Comparison of ENCODE assay signal across 16 mouse cellular contexts in the genomic region with DNA sequence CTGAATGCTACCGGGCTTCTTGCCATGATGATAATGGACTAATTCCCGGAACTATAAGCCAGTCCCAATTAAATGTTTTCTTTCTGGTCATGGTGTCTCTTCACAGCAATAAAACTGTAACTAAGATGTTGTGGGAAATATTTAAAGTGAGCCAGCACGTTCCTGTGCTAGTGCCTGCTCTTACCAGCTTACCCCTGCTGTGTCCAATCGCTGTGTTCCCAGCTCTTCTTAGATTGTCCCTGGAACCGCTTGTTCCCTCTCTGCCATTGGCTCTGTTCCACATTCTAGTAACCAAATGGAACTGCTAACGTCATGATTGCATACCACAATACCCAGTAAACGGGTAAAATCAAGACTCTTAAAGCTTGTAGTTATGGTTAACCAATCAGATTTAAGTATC.
"Had no signal": no experiment of that assay in that cellular context is flagged by ENCODE, and none has a peak within 500 bp of the region (broad histone marks: within the 10 kb centered on the region; RNA-seq: fewer than 3 reads in every experiment).

No protein-coding gene starts in this region.

- H3K4me1 ChIP-seq: neural tube, embryonic 13.5 days; neural tube, embryonic 15.5 days; stomach, embryonic 15.5 days had no signal

- H3K4me3 ChIP-seq: neural tube, embryonic 13.5 days; neural tube, embryonic 15.5 days; stomach, embryonic 15.5 days had no signal

- H3K9ac ChIP-seq: neural tube, embryonic 13.5 days; neural tube, embryonic 15.5 days; stomach, embryonic 15.5 days had no signal

- H3K36me3 ChIP-seq: neural tube, embryonic 13.5 days; neural tube, embryonic 15.5 days; stomach, embryonic 15.5 days had no signal

- H3K4me2 ChIP-seq: neural tube, embryonic 13.5 days; neural tube, embryonic 15.5 days; stomach, embryonic 15.5 days had no signal

- H3K9me3 ChIP-seq: neural tube, embryonic 13.5 days; neural tube, embryonic 15.5 days; stomach, embryonic 15.5 days had no signal

- DNase-seq: retina, postnatal 1 day; right cerebral cortex, adult 18-20 months; right cerebral cortex, postnatal 14 days; right cerebral cortex, postnatal 25 days; right cerebral cortex, postnatal 4 days; spleen, adult 18-20 months; thymus, adult 18-20 months; thymus, adult 2 months; thymus, postnatal 14 days; thymus, postnatal 25 days; thymus, postnatal 36 days; thymus, postnatal 4 days had no signal

- H3K27ac ChIP-seq: neural tube, embryonic 13.5 days; neural tube, embryonic 15.5 days; stomach, embryonic 15.5 days; stomach, postnatal 0 days had no signal

- H3K27me3 ChIP-seq: neural tube, embryonic 13.5 days; neural tube, embryonic 15.5 days; stomach, embryonic 15.5 days had no signal
